Mouse (Mus musculus): ENCODE results near the gene Stra8. TPM values are rescaled to one million over a fixed set of nuclear protein-coding genes. Genes with fewer than 3 reads are reported as not detected.

Gene Stra8
- polyA plus RNA-seq, 1 experiment = not detected

DNA sequence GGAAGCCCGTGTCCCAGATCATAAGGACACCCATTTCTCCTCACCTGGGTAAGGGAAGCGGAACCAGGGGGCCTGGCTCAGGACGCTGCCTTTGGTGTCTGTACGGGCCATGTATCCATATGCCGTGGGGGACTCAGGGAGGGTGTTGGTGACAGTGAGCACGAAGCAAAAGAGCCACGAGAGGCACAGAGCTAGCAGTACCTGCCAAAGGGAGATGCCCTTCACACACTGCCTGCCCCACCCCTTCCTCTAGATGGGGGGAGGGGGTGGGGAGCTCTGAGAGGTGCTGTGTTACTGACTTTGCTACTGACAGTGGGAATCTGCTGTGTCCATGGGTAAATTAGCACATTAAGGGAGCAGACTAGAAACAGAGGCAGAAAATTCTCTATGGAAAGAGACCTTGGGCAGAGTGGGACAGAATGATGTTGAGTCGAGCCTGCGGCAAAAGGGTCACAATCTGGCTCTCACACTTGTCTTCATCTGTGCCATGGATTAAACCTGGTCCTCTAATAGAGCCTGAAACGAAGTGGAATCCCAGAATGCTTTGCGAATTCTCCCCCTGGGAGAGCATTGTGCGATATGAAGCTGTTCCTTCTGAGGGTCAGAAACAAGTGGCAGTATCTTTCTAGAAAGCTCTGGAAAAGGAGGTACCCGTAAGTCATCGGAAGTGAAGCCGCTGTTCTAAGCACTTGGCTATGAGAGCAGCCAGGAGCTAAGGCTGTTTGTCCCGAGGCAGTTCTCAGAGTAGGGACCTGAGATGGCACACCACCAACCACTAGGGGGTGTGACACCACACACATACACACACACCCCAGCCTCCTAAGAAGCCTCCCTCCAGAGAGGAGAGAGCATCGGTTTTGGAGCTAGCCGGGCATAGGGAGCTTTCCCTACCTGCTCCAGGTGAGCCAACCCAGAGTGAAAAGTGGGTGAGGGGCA is 35.2 kb downstream of the Stra8 start:
- TF ChIP-seq CTCF (IDR thresholded peaks at IDR 0.05; ENCODE audit: low read depth, low read length) (peak; percentile 59), POLR2A (IDR thresholded peaks at IDR 0.05; ENCODE audit: borderline replicate concordance, low read depth, low read length) (no peak)
- Histone ChIP-seq H3K4me3 (ENCODE audit: insufficient read depth, low read length) (peak overlapping the region; percentile 20), H3K4me1 (ENCODE audit: control insufficient read depth, insufficient read depth, low read length) (peaks cover 10% of the 10 kb centered on the region; the same call in 1 of the 2 replicates), H3K27ac (ENCODE audit: insufficient read depth, low read depth, low read length) (no peak overlapping the region)

- TF ChIP-seq POLR2A (IDR thresholded peaks at IDR 0.05; ENCODE audit: borderline replicate concordance, low read depth, low read length) (no peak), CTCF (IDR thresholded peaks at IDR 0.05; ENCODE audit: low read depth, low read length) (no peak)
- Histone ChIP-seq H3K4me1 (ENCODE audit: control insufficient read depth, insufficient read depth, low read length) (peaks cover 10% of the 10 kb centered on the region; the same call in 1 of the 2 replicates), H3K27ac (ENCODE audit: insufficient read depth, low read depth, low read length) (no peak overlapping the region), H3K4me3 (ENCODE audit: insufficient read depth, low read length) (peak overlapping the region; percentile 20)
Observed at GRCm38 (mm10) chr6:34955862-34956241, 35.9 kb downstream of the Stra8 start.

DNA sequence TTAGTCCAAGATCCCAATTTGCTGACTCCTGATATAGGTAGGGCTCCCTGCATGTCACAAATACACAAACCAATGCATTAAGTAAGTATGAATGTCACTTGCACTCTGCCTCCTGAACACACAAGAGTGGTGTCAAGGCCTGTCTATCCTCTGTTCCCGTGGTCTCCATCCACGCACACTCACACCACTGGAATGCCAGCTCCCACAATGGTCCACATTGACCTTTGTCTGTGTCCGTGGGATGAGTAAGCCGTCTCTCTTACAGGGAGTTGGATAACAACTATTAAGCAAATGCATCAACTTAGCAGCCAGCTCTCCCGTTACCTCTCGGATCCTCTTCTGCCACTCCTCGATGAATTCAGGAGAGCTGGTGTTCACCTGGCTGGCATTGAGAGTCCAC is 39.2 kb downstream of the Stra8 start:
- no peaks in the 10 kb centered on the region for H3K4me1 ChIP-seq (ENCODE audit: control insufficient read depth, insufficient read depth, low read length)
- no peak overlapping the region for H3K4me3 ChIP-seq (ENCODE audit: insufficient read depth, low read length)
- H3K27ac ChIP-seq (ENCODE audit: insufficient read depth, low read depth, low read length) = no peak overlapping the region
- TF ChIP-seq CTCF (IDR thresholded peaks at IDR 0.05; ENCODE audit: low read depth, low read length) (no peak), POLR2A (IDR thresholded peaks at IDR 0.05; ENCODE audit: borderline replicate concordance, low read depth, low read length) (no peak)

- H3K4me1 ChIP-seq (ENCODE audit: control insufficient read depth, insufficient read depth, low read length) = peaks cover 13% of the 10 kb centered on the region
- TF ChIP-seq CTCF (IDR thresholded peaks at IDR 0.05; ENCODE audit: low read depth, low read length) (no peak), POLR2A (IDR thresholded peaks at IDR 0.05; ENCODE audit: borderline replicate concordance, low read depth, low read length) (no peak)
- H3K4me3 ChIP-seq (ENCODE audit: insufficient read depth, low read length) = no peak overlapping the region
- no peak overlapping the region for H3K27ac ChIP-seq (ENCODE audit: insufficient read depth, low read depth, low read length)
Observed at GRCm38 (mm10) chr6:34964550-34964949, 44.6 kb downstream of the Stra8 start.

DNA sequence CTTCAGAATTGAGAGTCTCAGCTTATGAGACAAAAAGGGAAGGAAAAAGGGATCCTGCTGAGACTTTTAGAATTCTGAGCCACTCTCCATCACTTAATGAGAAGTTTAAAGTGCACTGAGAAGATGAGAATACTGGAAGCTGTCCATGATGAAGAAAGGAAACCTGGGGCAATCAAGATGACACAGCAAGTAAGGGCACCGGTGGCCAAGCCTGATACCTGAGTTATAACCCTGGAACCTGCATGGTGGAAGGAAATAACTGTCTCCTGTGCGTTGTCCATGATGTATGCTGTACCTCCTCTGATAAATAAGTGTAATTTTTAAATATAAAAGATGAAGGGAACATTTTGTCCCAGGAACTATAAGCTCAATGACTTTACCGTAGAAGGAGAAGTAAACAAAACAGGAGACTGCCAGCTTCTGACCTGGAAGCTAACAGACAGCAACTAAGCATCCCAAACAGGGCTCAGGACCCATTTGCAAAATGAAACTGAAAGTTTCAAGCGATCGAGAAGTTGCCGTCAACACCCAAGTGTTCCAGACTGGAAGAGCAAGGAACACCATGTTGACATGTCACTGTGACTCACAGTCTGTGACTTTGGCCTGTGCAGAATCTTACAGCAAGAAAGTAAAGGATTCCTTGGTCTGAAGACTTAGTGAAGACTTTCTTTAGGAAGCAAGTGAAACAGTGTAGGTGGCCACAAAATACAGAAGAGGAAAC is 46.0 kb downstream of the Stra8 start:
- Histone ChIP-seq H3K4me3 (ENCODE audit: insufficient read depth, low read length) (peak overlapping the region; percentile 51), H3K4me1 (ENCODE audit: control insufficient read depth, insufficient read depth, low read length) (peaks cover 13% of the 10 kb centered on the region), H3K27ac (ENCODE audit: insufficient read depth, low read depth, low read length) (no peak overlapping the region)
- TF ChIP-seq POLR2A (IDR thresholded peaks at IDR 0.05; ENCODE audit: borderline replicate concordance, low read depth, low read length) (no peak), CTCF (IDR thresholded peaks at IDR 0.05; ENCODE audit: low read depth, low read length) (no peak)

- TF ChIP-seq CTCF (IDR thresholded peaks at IDR 0.05; ENCODE audit: low read depth, low read length) (no peak), POLR2A (IDR thresholded peaks at IDR 0.05; ENCODE audit: borderline replicate concordance, low read depth, low read length) (no peak)
- Histone ChIP-seq H3K27ac (ENCODE audit: insufficient read depth, low read depth, low read length) (no peak overlapping the region), H3K4me1 (ENCODE audit: control insufficient read depth, insufficient read depth, low read length) (peaks cover 3% of the 10 kb centered on the region), H3K4me3 (ENCODE audit: insufficient read depth, low read length) (no peak overlapping the region)
Observed at GRCm38 (mm10) chr6:34971181-34971580, 51.2 kb downstream of the Stra8 start.

DNA sequence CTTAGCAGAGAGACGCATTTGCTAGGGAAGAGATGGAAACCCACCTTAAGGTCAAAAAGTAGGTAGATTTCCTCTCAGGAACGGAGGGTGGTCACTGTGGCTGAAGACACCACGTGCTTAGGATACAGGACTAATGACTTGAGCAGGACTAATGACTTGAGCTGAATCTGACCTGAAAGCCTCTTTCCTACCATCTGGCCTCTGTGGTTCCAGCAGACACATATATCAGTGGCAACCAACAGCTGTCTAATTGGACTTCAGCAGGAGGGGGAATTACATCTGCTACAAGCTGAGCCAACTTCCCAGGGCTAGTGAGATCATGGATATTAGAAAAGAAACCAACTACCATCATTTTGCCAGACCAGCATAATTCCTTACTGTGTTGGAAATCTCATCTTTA is 59.3 kb downstream of the Stra8 start:
- Histone ChIP-seq H3K4me1 (ENCODE audit: control insufficient read depth, insufficient read depth, low read length) (no peaks in the 10 kb centered on the region), H3K4me3 (ENCODE audit: insufficient read depth, low read length) (no peak overlapping the region), H3K27ac (ENCODE audit: insufficient read depth, low read depth, low read length) (no peak overlapping the region)
- TF ChIP-seq CTCF (IDR thresholded peaks at IDR 0.05; ENCODE audit: low read depth, low read length) = no peak
- TF ChIP-seq POLR2A (IDR thresholded peaks at IDR 0.05; ENCODE audit: borderline replicate concordance, low read depth, low read length) = no peak

DNA sequence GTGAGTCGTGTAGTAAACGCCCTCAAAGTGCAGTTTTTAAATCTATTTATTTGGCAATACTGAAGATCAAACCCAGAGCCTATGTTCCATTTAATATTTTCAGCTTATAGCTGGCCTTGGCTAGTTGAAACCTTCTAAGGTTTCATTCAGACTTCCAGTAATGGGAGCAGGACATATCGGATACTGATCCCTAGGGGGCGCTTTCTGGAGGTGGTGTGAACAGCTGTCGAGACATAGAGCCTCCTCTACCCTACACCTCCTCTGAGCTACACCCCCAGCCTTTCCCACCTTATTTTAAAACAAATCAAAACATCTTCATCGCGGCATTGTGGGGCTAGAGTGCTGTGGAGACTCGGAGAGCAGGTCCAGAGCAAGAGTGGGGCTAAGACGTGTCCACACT is 60.7 kb downstream of the Stra8 start:
- peaks cover under 1% of the 10 kb centered on the region; the same call in 1 of the 2 replicates for H3K4me1 ChIP-seq (ENCODE audit: control insufficient read depth, insufficient read depth, low read length)
- no peak overlapping the region for H3K27ac ChIP-seq (ENCODE audit: insufficient read depth, low read depth, low read length)
- TF ChIP-seq POLR2A (IDR thresholded peaks at IDR 0.05; ENCODE audit: borderline replicate concordance, low read depth, low read length) = no peak
- TF ChIP-seq CTCF (IDR thresholded peaks at IDR 0.05; ENCODE audit: low read depth, low read length) = no peak
- H3K4me3 ChIP-seq (ENCODE audit: insufficient read depth, low read length) = no peak overlapping the region

DNA sequence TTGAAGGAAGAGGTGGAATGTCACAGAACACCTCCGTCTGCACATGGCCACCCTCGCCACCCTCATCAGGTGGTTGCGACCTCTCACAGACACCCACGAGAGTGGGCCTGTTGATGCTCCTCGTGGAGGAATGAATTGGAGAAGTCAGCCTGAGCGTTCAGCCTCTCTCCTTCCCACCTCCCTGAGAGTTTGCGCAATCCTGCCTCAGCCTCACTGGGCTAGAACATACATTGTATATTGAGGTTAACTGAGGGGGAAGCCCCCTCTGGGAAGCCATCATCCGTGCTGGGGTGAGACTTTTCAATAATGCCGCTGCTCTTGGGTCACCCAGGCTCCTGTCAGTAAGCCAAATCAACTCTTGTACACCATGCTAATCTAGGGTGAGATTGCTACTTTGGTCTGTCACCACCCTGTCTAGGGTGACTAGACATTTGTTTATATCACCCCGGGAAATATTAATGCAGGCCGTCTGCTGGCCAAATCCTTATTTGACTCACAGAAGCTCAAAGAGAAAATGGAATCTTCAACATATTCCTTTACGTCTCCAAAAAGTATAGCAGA is 67.2 kb downstream of the Stra8 start:
- no peak for TF ChIP-seq POLR2A (IDR thresholded peaks at IDR 0.05; ENCODE audit: borderline replicate concordance, low read depth, low read length)
- no peak for TF ChIP-seq CTCF (IDR thresholded peaks at IDR 0.05; ENCODE audit: low read depth, low read length)
- peaks cover 4% of the 10 kb centered on the region for H3K4me1 ChIP-seq (ENCODE audit: control insufficient read depth, insufficient read depth, low read length)
- H3K27ac ChIP-seq (ENCODE audit: insufficient read depth, low read depth, low read length) = no peak overlapping the region
- H3K4me3 ChIP-seq (ENCODE audit: insufficient read depth, low read length) = no peak overlapping the region

Data from bone marrow macrophage, adult 2 months (primary cell).